Mouse (Mus musculus): ENCODE measurements around the gene Stam. TPM values are rescaled to one million over a fixed set of nuclear protein-coding genes. Genes with fewer than 3 reads are reported as not detected.

Stam gene
- polyA plus RNA-seq (2012; ENCODE audit: insufficient read depth, insufficient read length, missing spikeins): 31.6 and 38.4 TPM in 2 replicates

DNA sequence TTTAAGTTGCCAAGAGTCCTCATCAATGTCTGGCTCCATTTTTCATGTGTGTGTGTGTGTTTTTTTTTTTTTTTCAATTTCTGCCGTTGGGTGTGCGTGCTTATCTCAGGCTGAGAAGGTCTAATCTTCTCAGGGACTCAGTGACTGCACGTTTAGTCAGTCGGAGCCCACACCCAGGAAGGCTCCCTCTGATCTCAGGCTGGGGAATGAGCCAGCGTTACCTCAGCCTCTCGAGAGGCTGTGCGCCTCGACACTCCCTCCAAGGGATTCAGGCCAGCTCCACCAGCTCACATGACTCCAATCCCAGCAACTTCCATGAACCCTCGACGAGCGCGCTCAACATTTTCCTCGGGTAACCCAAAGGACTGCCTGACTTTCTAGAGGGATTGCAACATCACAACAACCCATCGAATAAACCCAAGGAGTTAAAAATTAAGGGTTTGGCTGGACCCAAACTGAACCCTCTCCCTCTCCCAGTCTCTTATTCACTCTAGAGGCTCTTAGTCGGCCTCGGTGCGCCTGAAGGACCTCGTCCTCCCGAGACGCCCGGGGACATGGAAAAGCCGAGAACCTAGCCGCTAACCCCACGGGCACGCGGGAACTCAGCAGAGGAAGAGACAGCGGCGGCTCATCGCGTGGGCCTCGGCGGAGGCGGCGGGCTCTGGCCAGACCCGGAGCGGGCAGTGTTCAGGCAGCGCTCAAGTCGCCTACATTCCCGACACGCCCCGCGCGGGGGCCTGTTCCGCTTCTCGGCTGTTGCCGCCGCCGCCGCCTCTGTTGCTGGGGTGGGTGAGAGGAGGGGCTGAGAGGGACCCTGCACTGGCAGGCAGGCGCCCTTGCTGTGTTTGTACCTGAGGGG lies at the start of gene Stam:
Gene Stam (plus strand): TSS at position 737 of the 859 bp plus-strand sequence.
- Histone ChIP-seq H3K4me3 (ENCODE audit: insufficient read depth, low read length) (peak within 1 kb of the TSS; percentile 74), H3K4me1 (ENCODE audit: control insufficient read depth, insufficient read depth, low read length) (peaks cover 2% of the 10 kb centered on the region; the same call in 1 of the 2 replicates), H3K27ac (ENCODE audit: insufficient read depth, low read depth, low read length) (peak within 1 kb of the TSS; percentile 97)
- TF ChIP-seq CTCF (IDR thresholded peaks at IDR 0.05; ENCODE audit: low read depth, low read length) (no peak), POLR2A (IDR thresholded peaks at IDR 0.05; ENCODE audit: borderline replicate concordance, low read depth, low read length) (no peak)

DNA sequence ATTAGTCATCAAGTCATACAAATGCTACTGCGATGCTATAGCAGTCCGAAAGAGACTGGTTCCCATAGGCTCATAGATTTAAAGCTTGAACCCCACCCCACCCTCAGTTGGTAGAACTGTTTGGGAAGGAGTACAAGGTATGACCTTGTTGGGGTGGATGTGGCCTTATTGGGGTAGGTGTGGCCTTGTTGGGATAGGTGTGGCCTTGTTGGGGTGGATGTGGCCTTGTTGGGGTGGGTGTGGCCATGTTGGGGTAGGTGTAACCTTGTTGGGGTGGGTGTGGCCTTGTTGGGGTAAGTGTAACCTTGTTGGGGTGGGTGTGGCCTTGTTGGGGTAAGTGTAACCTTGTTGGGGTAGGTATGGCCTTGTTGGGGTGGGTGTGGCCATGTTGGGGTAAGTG lies 32.6 kb upstream of the Stam start:
- Histone ChIP-seq H3K27ac (ENCODE audit: insufficient read depth, low read depth, low read length) (no peak overlapping the region), H3K4me3 (ENCODE audit: insufficient read depth, low read length) (no peak overlapping the region), H3K4me1 (ENCODE audit: control insufficient read depth, insufficient read depth, low read length) (0 out of 2 replicates have a peak, but pooled peaks cover 1% of the 10 kb centered on the region)
- no peak for TF ChIP-seq CTCF (IDR thresholded peaks at IDR 0.05; ENCODE audit: low read depth, low read length)
- TF ChIP-seq POLR2A (IDR thresholded peaks at IDR 0.05; ENCODE audit: borderline replicate concordance, low read depth, low read length): no peak

DNA sequence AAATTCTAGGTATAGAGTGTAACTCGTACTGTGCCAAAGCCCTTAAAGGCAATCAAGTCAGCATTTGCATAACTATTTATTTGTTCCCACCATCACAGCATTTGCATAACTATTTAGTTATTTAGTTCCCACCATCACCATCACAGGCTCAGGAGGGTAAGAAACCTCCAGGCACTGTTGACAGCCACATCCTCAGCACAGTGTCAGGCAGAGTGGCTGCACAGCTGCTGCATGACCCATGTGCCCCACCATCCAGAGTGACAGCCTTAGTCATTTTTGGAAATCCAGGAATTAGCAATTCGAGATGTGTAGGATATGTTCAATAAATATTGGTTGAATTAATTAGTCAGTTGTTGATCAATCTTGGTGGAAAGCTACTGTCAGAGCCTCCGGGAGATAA lies 30.9 kb upstream of the Stam start:
- TF ChIP-seq POLR2A (IDR thresholded peaks at IDR 0.05; ENCODE audit: borderline replicate concordance, low read depth, low read length) (no peak), CTCF (IDR thresholded peaks at IDR 0.05; ENCODE audit: low read depth, low read length) (no peak)
- Histone ChIP-seq H3K4me1 (ENCODE audit: control insufficient read depth, insufficient read depth, low read length) (0 out of 2 replicates have a peak, but pooled peaks cover 2% of the 10 kb centered on the region), H3K4me3 (ENCODE audit: insufficient read depth, low read length) (no peak overlapping the region), H3K27ac (ENCODE audit: insufficient read depth, low read depth, low read length) (no peak overlapping the region)

DNA sequence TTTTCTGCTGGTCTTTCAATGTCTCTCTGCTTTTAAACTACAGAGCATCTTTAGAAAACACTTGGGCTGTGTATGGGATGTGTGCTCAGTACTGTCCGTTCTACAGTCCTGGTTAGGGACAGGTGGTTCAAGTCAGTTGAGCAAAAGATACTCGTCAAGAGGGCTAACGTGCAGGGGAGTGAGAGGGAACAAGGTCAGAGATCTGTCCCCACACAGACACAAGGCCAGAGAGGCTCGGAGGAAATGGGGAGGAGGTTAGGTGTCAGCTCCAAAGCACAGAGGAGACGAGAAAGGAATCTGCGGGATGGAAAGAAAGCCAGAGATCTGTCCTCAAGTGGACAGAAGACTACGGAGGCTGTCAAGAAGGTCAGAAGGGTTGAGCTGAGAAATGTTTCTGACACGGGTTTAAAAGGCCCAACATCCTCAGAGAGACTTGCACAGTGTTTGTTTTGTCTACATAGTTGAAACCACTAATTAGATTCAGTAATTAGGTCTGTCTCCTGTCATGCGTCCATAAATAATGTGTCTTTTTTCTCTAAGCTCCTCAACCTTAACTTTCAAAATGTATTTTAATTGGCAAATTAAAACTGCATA lies 30.2 kb upstream of the Stam start:
- TF ChIP-seq CTCF (IDR thresholded peaks at IDR 0.05; ENCODE audit: low read depth, low read length): no peak
- no peak for TF ChIP-seq POLR2A (IDR thresholded peaks at IDR 0.05; ENCODE audit: borderline replicate concordance, low read depth, low read length)
- H3K4me1 ChIP-seq (ENCODE audit: control insufficient read depth, insufficient read depth, low read length): 0 out of 2 replicates have a peak, but pooled peaks cover 2% of the 10 kb centered on the region
- H3K27ac ChIP-seq (ENCODE audit: insufficient read depth, low read depth, low read length): no peak overlapping the region
- no peak overlapping the region for H3K4me3 ChIP-seq (ENCODE audit: insufficient read depth, low read length)

DNA sequence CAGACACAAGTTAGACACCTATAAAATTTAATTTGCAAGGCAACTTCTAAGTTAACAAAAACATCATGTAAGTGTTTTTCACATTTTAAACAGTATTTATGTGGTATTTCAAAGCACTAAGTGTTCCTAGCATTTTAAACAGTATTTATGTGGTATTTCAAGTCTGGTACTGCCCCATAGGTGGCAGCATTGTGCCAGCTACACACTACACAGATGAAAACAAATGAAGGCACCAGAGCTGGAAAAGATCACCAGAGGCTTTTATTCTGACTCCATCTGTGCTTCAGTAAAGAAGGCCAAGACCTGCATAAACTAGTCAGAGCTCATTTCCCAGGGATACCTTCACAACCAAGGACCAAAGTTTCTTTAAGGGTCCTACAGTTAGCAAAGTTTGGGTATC lies 25.5 kb upstream of the Stam start:
- Histone ChIP-seq H3K27ac (ENCODE audit: insufficient read depth, low read depth, low read length) (no peak overlapping the region), H3K4me1 (ENCODE audit: control insufficient read depth, insufficient read depth, low read length) (0 out of 2 replicates have a peak, but pooled peaks cover 2% of the 10 kb centered on the region), H3K4me3 (ENCODE audit: insufficient read depth, low read length) (no peak overlapping the region)
- TF ChIP-seq POLR2A (IDR thresholded peaks at IDR 0.05; ENCODE audit: borderline replicate concordance, low read depth, low read length) (no peak), CTCF (IDR thresholded peaks at IDR 0.05; ENCODE audit: low read depth, low read length) (no peak)

DNA sequence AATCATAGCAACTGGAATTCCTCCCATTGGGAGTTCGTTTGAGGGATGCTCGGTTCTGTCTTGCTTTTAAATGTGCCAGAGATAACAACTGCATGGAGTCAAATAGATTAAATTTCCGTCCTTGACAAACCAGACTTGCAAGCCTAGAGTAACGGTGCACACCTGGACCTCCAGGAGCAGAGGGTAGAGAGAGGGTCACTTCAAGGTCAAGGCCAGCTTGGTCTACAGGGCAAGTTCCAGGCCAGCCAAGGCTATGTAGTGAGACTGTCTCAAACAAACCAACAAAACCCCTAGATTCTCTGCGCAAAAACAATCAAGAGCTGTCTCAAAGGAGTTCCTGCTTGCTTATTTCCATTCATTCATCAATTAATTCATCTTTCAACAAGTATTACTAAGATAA lies 25.1 kb upstream of the Stam start:
- Histone ChIP-seq H3K4me3 (ENCODE audit: insufficient read depth, low read length) (no peak overlapping the region), H3K4me1 (ENCODE audit: control insufficient read depth, insufficient read depth, low read length) (0 out of 2 replicates have a peak, but pooled peaks cover 2% of the 10 kb centered on the region), H3K27ac (ENCODE audit: insufficient read depth, low read depth, low read length) (no peak overlapping the region)
- TF ChIP-seq POLR2A (IDR thresholded peaks at IDR 0.05; ENCODE audit: borderline replicate concordance, low read depth, low read length): no peak
- TF ChIP-seq CTCF (IDR thresholded peaks at IDR 0.05; ENCODE audit: low read depth, low read length): no peak

DNA sequence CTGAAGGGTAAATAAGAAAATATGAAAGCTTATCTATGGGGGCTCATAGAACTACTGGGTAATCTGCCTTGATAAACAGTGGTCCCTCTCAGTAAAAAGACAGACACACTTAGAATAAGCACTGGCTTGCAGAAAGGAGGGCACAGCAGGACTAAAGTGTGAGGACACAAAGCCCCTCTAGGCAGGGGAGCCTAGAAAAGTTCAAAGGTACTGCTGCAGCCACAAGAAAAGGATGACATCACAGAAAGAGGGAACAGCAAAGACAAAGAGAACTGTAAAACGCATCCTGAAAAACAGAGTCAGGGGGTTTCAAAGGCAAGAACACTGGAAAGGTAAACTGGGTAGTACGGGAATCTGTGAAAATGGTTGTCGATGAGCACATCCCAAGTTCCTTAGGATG lies 20.3 kb upstream of the Stam start:
- TF ChIP-seq CTCF (IDR thresholded peaks at IDR 0.05; ENCODE audit: low read depth, low read length) (no peak), POLR2A (IDR thresholded peaks at IDR 0.05; ENCODE audit: borderline replicate concordance, low read depth, low read length) (no peak)
- Histone ChIP-seq H3K4me1 (ENCODE audit: control insufficient read depth, insufficient read depth, low read length) (peaks cover 3% of the 10 kb centered on the region; the same call in 1 of the 2 replicates), H3K27ac (ENCODE audit: insufficient read depth, low read depth, low read length) (no peak overlapping the region), H3K4me3 (ENCODE audit: insufficient read depth, low read length) (no peak overlapping the region)

DNA sequence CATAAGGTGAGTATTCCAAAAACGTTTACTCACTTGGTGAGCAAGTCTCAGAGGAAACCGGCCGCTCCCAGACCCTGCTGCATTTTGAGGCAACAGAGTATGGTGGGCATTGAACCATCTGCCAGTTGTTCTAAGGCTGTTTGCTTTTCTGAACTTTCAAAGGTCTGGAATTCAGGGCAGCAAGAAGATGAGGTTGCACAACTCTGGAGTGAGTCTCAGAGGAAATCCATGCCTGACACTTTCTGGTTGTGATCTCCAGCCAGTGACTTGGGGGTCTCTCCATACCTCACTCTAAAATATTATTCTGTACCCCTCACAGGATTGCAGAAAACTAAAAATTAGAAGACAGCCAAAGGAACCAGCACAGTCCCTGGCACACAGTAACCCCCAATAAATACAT lies 19.7 kb upstream of the Stam start:
- peaks cover 3% of the 10 kb centered on the region; the same call in 1 of the 2 replicates for H3K4me1 ChIP-seq (ENCODE audit: control insufficient read depth, insufficient read depth, low read length)
- H3K27ac ChIP-seq (ENCODE audit: insufficient read depth, low read depth, low read length): no peak overlapping the region
- 0 out of 2 replicates have a peak overlapping the region, but pooled peaks have one; percentile 3 for H3K4me3 ChIP-seq (ENCODE audit: insufficient read depth, low read length)
- no peak for TF ChIP-seq CTCF (IDR thresholded peaks at IDR 0.05; ENCODE audit: low read depth, low read length)
- TF ChIP-seq POLR2A (IDR thresholded peaks at IDR 0.05; ENCODE audit: borderline replicate concordance, low read depth, low read length): no peak

DNA sequence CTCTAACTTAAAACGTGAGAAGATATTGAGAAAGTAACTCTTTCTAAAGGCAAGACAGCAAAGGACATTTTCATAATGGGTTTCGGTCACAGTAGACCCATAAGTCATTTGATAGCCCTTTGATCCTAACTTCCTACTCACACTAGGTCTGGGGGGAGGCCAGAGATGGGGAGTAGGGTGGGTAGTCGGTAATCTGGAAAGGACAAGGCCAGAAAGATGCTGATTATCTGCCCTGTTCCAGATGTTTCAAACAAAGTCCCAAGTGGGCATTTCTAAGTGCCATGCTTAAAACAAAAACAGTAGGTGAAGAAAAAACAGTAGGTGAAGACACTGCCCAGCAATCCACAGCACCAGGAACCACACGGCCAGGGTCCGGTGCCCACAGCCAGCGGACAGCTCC lies 19.2 kb upstream of the Stam start:
- Histone ChIP-seq H3K4me3 (ENCODE audit: insufficient read depth, low read length) (peak overlapping the region; percentile 99), H3K27ac (ENCODE audit: insufficient read depth, low read depth, low read length) (no peak overlapping the region), H3K4me1 (ENCODE audit: control insufficient read depth, insufficient read depth, low read length) (peaks cover 3% of the 10 kb centered on the region; the same call in 1 of the 2 replicates)
- TF ChIP-seq POLR2A (IDR thresholded peaks at IDR 0.05; ENCODE audit: borderline replicate concordance, low read depth, low read length): no peak
- no peak for TF ChIP-seq CTCF (IDR thresholded peaks at IDR 0.05; ENCODE audit: low read depth, low read length)

DNA sequence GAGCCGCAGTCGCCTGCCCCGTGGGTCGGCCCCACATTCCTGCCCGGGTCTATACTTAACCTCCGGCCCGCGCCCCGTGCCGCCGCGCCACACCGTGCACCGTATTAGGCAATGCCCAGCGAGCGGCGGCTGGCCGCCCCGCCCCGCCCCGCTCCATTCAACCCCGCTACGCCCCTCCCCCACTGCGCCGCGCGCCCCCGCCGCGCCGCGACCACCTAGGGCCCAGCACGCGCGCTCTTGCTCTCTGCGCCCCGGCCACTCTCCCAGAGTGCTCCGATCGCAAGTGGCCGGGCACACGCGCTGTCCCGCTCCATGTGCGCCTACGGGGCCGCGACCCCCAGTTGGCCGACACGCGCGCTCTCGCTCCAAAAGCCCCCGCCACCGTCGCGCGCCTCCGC lies 18.7 kb upstream of the Stam start:
- TF ChIP-seq POLR2A (IDR thresholded peaks at IDR 0.05; ENCODE audit: borderline replicate concordance, low read depth, low read length): no peak
- no peak for TF ChIP-seq CTCF (IDR thresholded peaks at IDR 0.05; ENCODE audit: low read depth, low read length)
- Histone ChIP-seq H3K27ac (ENCODE audit: insufficient read depth, low read depth, low read length) (peak overlapping the region; percentile 36; the same call in 1 of the 2 replicates), H3K4me1 (ENCODE audit: control insufficient read depth, insufficient read depth, low read length) (peaks cover 3% of the 10 kb centered on the region; the same call in 1 of the 2 replicates), H3K4me3 (ENCODE audit: insufficient read depth, low read length) (peak overlapping the region; percentile 99)
